Mouse (Mus musculus): ENCODE results near the gene Galnt3. TPM values are rescaled to one million over a fixed set of nuclear protein-coding genes. Genes with fewer than 3 reads are reported as not detected.

Galnt3 gene
- polyA plus RNA-seq, 1 experiment = 11.5 TPM

Other genes starting within 250 kb of the Galnt3 start
- gene Ttc21b, start 131.6 kb upstream of the Galnt3 start, polyA plus RNA-seq (2012; rRNA removed) = 3.4 and 4.9 TPM in 2 replicates

Data from gonadal fat pad, adult 2 months (tissue).